Mouse (Mus musculus) heart, adult 2 months (tissue): ENCODE measurements around the gene Znrf3.

Experiments used
- CTCF ChIP-seq: fragments of 200-600 bp; IDR thresholded peaks from 2 replicates; pipeline ENCODE4 v1.8.1; 2022; ENCODE audit warnings: antibody characterized with exemption, mild to moderate bottlenecking, moderate library complexity
- EP300 ChIP-seq: fragments of 200-500 bp; IDR thresholded peaks from 2 replicates; pipeline ENCODE4 v1.6.1; 2011; ENCODE audit warnings: low read depth, low read length, control low read depth; ENCODE audit not compliant: insufficient read depth
- POLR2A ChIP-seq: fragments of 200-500 bp; IDR thresholded peaks from 2 replicates; pipeline ENCODE4 v1.6.1; 2011; ENCODE audit warnings: mild to moderate bottlenecking, low read depth, low read length, control low read depth; ENCODE audit not compliant: insufficient read depth

DNA sequence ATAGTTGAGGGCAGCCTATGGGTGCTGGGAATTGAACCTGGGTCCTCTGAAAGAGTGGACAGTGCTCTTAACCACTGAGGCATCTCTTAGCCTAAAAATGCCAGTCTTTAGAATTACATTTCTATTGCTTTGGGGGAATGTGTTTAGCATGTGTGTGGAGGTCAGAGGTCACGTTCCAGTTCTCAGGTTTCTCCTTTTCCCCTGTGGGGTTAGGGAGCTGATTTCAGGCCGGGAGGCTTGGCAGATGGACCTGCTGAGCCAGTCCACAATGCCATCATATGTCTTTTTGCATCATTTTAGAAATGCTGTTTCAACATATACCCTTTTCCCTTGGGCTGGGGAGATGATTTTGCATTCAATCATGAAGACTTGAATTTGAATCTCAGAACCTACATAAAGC lies 49.2 kb upstream of the Znrf3 start:
- no peak for TF ChIP-seq POLR2A
- no peak for TF ChIP-seq CTCF
- TF ChIP-seq EP300: no peak
